Mouse (Mus musculus) intestine, embryonic 14.5 days (tissue): ENCODE results near the gene Sell. TPM values are rescaled to one million over a fixed set of nuclear protein-coding genes. Genes with fewer than 3 reads are reported as not detected.

Experiments
- ATAC-seq: fragments of 200-750 bp; cut with Nextera tagmentation; replicated peaks from 2 replicates; pipeline ENCODE4 v1.8.0; 2017; ENCODE audit warnings: low read depth, moderate number of reproducible peaks, moderate TSS enrichment, moderate library complexity; ENCODE audit not compliant: low FRiP score, low TSS enrichment
- DNase-seq: peaks from one replicate; pipeline ENCODE4 v3.0.0-alpha.2; 2018; ENCODE audit warnings: low spot score
- H3K27ac ChIP-seq: fragments of 300-500 bp; sonication (generic); 2 replicates; pipeline ENCODE4 v1.5.1; 2014; ENCODE audit warnings: low read depth, mild to moderate bottlenecking, control low read depth
- H3K27me3 ChIP-seq: fragments of 300-500 bp; sonication (generic); replicated peaks from 2 replicates; pipeline ENCODE4 v1.6.1; 2014; ENCODE audit warnings: low read length, control low read depth; ENCODE audit not compliant: control insufficient read depth, insufficient read depth
- H3K36me3 ChIP-seq: fragments of 300-500 bp; sonication (generic); 2 replicates; pipeline ENCODE4 v1.6.1; 2014; ENCODE audit warnings: low read length, control low read depth; ENCODE audit not compliant: control insufficient read depth, insufficient read depth
- H3K4me1 ChIP-seq: fragments of 300-500 bp; sonication (generic); replicated peaks from 2 replicates; pipeline ENCODE4 v1.6.1; 2014; ENCODE audit warnings: low read length, control low read depth, mixed read lengths; ENCODE audit not compliant: control insufficient read depth, insufficient read depth
- H3K4me2 ChIP-seq: fragments of 300-500 bp; sonication (generic); 2 replicates; pipeline ENCODE4 v1.6.1; 2014; ENCODE audit warnings: low read length
- H3K4me3 ChIP-seq: fragments of 300-500 bp; sonication (generic); 2 replicates; pipeline ENCODE4 v1.5.1; 2014; ENCODE audit warnings: low read depth, low read length, control low read depth, mixed read lengths
- H3K9ac ChIP-seq: fragments of 300-500 bp; sonication (generic); 2 replicates; pipeline ENCODE4 v1.6.1; 2014; ENCODE audit warnings: mild to moderate bottlenecking, low read length
- H3K9me3 ChIP-seq: fragments of 300-500 bp; sonication (generic); 2 replicates; pipeline ENCODE4 v1.6.1; 2016; ENCODE audit warnings: low read length, control low read depth; ENCODE audit not compliant: control insufficient read depth
- WGBS: fragments of 180-500 bp; shearing (Covaris S2); extraction: QIAGEN DNeasy Blood & Tissue Kit; methylation state at CpG from one replicate; pipeline ENCODE4 v1.1.7; 2014; 5-methylcytosine and 5-hydroxymethylcytosine counted together
- polyA plus RNA-seq: library from polyadenylated mRNA; unstranded; fragments of >200 nt; fragmentation: Nextera tagmentation; extraction: Ambion mirVana; gene quantifications from 2 replicates; pipeline ENCODE4 v1.2.1, GENCODE M21; 2014

Gene Sell
- polyA plus RNA-seq, 1 experiment from 2014 or later, result 0.26 TPM

DNA sequence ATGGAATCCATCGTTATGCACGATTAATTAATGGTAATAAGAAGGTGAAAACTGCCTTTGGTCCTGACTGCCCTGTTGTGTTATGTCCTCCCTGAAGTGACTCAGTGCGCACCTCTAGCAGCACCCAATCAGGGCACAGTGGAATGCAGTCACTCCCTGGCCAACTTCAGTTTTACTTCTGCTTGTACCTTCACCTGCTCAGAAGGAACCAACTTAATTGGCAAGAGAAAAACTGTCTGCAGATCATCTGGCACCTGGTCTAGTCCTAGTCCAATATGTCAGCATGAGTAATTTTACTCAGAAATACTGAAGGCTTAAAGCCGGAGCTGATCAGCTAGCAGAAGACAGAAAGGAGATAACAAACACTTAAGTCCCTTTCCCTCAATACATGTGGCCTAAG, 8.7 kb downstream of the Sell start:
- no peaks in the 10 kb centered on the region for H3K4me1 ChIP-seq
- no peak overlapping the region for H3K9ac ChIP-seq
- no peak for DNase-seq
- H3K4me3 ChIP-seq, result no peak overlapping the region
- H3K9me3 ChIP-seq, result no peaks in the 10 kb centered on the region
- no peak for ATAC-seq
- no peaks in the 10 kb centered on the region for H3K27me3 ChIP-seq
- no peaks in the 10 kb centered on the region for H3K36me3 ChIP-seq
- 85% methylated on average over 4 of the region's 4 CpGs for WGBS
- H3K27ac ChIP-seq, result no peak overlapping the region
- H3K4me2 ChIP-seq, result no peak overlapping the region

DNA sequence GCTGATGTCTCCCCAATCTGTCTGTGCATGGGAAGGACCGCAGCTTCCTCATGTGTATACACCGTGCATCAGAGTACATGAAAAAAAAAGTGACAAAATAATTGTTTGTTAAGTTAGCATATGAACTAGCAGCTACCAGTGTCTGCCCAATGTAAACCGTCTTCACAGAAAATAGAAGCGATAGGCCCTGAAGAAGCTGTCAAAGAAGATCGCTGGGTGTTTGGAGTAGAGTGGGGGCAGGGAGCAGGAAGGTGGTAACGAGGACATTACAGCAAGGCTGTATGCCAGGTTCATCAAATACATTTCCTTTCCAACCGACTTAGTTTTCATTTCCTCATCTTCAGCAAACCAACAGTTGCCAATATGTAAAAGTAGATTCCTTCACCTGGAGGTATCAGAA, 9.3 kb downstream of the Sell start:
- WGBS, result 79% methylated on average over 7 of the region's 7 CpGs

DNA sequence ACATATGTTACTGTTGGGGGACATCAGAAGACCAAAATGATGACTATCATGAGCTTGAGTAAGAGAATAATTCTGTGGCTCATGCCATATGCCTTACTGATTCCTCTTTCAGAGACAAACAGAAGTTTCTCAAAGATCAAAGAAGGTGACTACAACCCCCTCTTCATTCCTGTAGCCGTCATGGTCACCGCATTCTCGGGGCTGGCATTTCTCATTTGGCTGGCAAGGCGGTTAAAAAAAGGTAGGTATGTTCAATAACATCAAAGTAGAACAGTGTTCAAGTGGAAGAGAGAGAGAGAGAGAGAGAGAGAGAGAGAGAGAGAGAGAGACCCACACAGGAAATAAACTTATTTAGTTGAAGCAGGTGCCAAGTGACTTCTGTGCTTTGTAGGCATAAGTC, 10.2 kb downstream of the Sell start:
- Histone ChIP-seq H3K4me3 (no peak overlapping the region), H3K9ac (no peak overlapping the region), H3K27ac (no peak overlapping the region), H3K4me2 (no peak overlapping the region), H3K9me3 (no peaks in the 10 kb centered on the region), H3K36me3 (no peaks in the 10 kb centered on the region), H3K4me1 (no peaks in the 10 kb centered on the region), H3K27me3 (no peaks in the 10 kb centered on the region)
- 86% methylated on average over 4 of the region's 4 CpGs for WGBS
- ATAC-seq, result no peak
- DNase-seq, result no peak

More for the DNA sequence above, 9.3 kb downstream of the Sell start:
- Histone ChIP-seq H3K9me3 (no peaks in the 10 kb centered on the region), H3K4me1 (no peaks in the 10 kb centered on the region), H3K27me3 (no peaks in the 10 kb centered on the region), H3K4me2 (no peak overlapping the region), H3K4me3 (no peak overlapping the region), H3K27ac (no peak overlapping the region), H3K36me3 (no peaks in the 10 kb centered on the region), H3K9ac (no peak overlapping the region)
- DNase-seq (no peak), ATAC-seq (no peak)

DNA sequence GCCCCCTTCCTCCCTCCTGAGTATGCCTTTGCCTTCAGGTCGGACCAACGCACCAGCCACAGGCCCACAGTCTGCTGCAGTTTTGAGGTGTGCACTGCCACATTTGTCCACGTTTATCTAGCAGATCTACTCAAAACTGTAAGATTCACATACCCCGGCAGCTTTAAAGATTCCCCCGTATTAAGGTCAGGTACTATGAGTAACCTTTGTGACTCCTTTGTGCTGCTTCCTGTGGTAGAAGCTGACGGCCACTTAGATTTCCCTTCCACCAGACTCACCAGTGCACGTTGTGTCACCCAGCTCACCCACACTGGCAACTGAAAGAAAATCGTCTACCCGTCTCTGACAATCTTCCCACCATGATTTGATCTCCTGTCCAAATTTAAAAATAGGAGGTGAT, 11.3 kb downstream of the Sell start:
- Histone ChIP-seq H3K27me3 (no peaks in the 10 kb centered on the region), H3K9me3 (no peaks in the 10 kb centered on the region), H3K4me2 (no peak overlapping the region), H3K4me1 (no peaks in the 10 kb centered on the region), H3K27ac (no peak overlapping the region), H3K9ac (no peak overlapping the region), H3K4me3 (no peak overlapping the region), H3K36me3 (no peaks in the 10 kb centered on the region)
- no peak for ATAC-seq
- no peak for DNase-seq
- WGBS, result 88% methylated on average over 9 of the region's 9 CpGs

DNA sequence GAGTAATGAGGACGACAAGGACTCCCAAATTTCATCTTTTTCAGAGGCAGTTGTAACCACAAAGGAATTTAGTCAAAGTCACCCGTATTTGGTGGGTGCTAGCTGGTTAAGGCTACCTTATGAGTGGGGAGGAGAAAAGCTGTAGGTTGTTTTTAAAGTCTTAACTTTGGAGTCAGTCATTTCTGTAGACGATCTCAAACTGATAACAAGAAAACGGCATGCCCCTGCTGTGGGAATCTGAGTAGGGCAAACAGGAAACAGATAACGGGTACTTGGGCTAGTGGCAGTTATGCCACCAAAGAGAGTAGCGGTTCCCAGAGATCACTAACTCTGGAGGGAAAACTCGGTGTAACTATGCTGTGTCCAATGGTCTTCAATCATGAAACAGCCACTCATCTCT, 12.0 kb downstream of the Sell start:
- no peak overlapping the region for H3K9ac ChIP-seq

DNA sequence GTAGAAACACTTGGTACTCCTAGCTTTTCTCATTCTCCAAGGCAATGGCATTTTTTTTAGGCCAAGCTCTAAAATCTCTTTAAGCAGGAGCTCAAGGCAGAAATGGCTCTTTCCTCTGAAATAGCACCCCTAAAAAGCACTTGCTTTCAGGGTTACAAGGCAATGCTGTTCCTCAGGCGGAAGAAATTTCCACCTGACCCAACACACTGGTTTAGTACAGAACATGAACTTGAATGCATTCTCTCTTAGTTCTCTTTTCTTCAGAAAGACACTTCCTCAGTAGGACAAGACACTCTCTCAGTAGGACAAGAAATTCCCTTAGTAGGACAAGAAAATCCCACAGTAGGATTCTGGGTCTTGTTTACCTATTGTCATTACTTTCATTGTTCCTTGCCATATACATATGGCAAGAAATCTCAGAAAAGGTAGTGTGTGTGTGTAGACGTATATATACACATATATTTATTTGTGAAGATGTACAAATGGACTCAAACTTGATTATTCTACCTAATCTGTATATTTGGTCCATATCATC, 12.9 kb downstream of the Sell start:
- Histone ChIP-seq H3K27me3 (no peaks in the 10 kb centered on the region), H3K36me3 (no peaks in the 10 kb centered on the region), H3K9ac (no peak overlapping the region), H3K9me3 (no peaks in the 10 kb centered on the region), H3K4me1 (no peaks in the 10 kb centered on the region), H3K4me3 (no peak overlapping the region), H3K27ac (no peak overlapping the region), H3K4me2 (no peak overlapping the region)
- ATAC-seq, result no peak
- WGBS, result 86% methylated on average over 2 of the region's 2 CpGs
- no peak for DNase-seq

More for the DNA sequence above, 12.0 kb downstream of the Sell start:
- H3K4me1 ChIP-seq, result no peaks in the 10 kb centered on the region
- ATAC-seq, result no peak
- no peaks in the 10 kb centered on the region for H3K9me3 ChIP-seq
- no peak overlapping the region for H3K27ac ChIP-seq
- no peak overlapping the region for H3K4me3 ChIP-seq
- H3K4me2 ChIP-seq, result no peak overlapping the region
- DNase-seq, result no peak
- no peaks in the 10 kb centered on the region for H3K27me3 ChIP-seq
- H3K36me3 ChIP-seq, result no peaks in the 10 kb centered on the region
- 83% methylated on average over 7 of the region's 7 CpGs for WGBS

DNA sequence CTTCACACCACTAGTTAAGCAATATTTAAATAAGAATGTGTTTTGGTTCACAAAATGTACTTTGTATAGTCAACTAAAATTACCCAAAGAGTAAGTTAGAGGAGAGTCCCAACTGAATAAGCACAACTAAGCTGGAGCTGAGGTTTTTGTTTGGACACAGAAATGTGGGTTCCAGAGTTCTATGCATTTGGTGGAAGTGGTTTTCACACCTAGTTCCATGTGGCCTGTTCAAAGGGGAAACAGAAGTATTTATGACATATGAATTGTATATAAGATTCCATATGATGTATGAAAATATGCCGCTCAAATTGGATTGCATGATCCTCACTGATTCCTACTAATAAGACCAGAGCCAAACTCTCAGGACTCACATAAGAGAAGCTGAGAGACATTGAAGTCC, 13.6 kb downstream of the Sell start:
- Histone ChIP-seq H3K27ac (no peak overlapping the region), H3K36me3 (no peaks in the 10 kb centered on the region), H3K4me2 (no peak overlapping the region), H3K9ac (no peak overlapping the region), H3K4me1 (no peaks in the 10 kb centered on the region), H3K9me3 (no peaks in the 10 kb centered on the region), H3K27me3 (no peaks in the 10 kb centered on the region), H3K4me3 (no peak overlapping the region)
- no peak for DNase-seq
- ATAC-seq, result no peak
- 93% methylated on average over 1 of the region's 1 CpGs for WGBS

DNA sequence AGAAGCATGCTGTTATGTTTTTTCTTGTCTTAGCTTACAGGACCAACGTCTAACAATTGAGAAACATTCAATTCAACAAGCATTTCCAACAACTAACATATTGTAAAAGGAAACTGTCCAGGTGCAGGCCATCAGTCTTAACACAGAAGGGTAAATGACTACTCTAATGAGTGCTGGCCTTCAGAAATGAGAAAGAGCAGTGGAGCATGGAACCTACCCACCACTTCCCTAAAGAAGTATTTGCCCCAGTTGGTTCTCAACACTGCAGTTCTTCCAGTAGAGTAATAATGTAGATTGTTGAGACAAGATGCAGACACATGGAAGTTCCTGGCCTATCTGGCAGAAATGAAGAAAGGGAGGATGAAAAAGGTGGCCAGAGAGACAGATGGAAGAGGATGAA, 14.7 kb downstream of the Sell start:
- H3K9me3 ChIP-seq, result no peaks in the 10 kb centered on the region
- ATAC-seq, result no peak
- H3K27ac ChIP-seq, result no peak overlapping the region
- no peaks in the 10 kb centered on the region for H3K4me1 ChIP-seq
- no peaks in the 10 kb centered on the region for H3K27me3 ChIP-seq
- no peak overlapping the region for H3K9ac ChIP-seq
- H3K4me2 ChIP-seq, result no peak overlapping the region
- WGBS, result 44% methylated on average over 1 of the region's 1 CpGs
- DNase-seq, result no peak
- no peak overlapping the region for H3K4me3 ChIP-seq
- H3K36me3 ChIP-seq, result no peaks in the 10 kb centered on the region

DNA sequence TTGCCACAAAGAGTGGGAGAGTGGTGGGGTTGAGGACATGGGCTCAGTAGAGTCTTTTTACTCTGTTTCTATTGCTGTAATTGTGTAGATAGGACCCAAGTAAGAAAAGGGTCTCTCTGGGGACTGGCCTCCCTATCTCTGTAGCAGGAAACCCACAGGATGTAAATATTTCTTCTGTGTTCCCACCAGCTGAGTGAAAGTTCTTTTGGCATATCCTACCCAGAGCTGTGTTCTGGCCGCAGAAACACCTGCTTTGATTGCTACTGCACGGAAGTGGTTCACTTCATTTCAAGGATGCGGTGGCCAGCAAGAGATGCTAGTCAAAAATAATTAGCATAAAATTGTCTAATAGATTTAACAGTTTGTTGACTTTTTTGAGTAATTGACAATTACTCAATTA, 15.2 kb downstream of the Sell start:
- H3K4me3 ChIP-seq, result no peak overlapping the region
- no peaks in the 10 kb centered on the region for H3K9me3 ChIP-seq
- WGBS, result 91% methylated on average over 3 of the region's 3 CpGs
- H3K36me3 ChIP-seq, result no peaks in the 10 kb centered on the region
- H3K27ac ChIP-seq, result no peak overlapping the region
- H3K9ac ChIP-seq, result no peak overlapping the region
- no peak for DNase-seq
- ATAC-seq, result no peak
- no peak overlapping the region for H3K4me2 ChIP-seq
- H3K27me3 ChIP-seq, result no peaks in the 10 kb centered on the region
- no peaks in the 10 kb centered on the region for H3K4me1 ChIP-seq
